Mouse (Mus musculus) ovary, postnatal 10 days (tissue): ENCODE measurements around the gene Foxj1.

Source experiments
- DNase-seq: peaks from one replicate; pipeline ENCODE4 v3.0.0; 2022; ENCODE audit warnings: low spot score

The Foxj1 gene

DNA sequence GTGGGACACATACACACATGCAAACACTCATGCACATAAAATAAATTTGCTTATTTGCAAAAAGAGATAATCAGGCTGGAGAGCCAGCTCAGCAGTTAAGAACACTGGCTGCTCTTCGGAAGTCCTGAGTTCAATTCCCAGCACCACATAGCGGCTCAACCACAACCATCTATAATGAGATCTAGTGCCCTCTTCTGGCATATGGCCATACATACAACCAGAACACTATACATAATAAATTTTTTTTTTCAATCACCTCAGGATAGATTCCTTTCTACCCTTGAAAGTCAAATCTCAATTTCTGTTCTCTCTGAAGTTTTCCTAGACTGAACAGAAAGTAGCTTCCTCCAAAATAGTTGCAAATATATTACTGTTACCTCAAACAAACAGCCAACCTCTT lies 29.8 kb downstream of the Foxj1 start:
- DNase-seq: no peak

DNA sequence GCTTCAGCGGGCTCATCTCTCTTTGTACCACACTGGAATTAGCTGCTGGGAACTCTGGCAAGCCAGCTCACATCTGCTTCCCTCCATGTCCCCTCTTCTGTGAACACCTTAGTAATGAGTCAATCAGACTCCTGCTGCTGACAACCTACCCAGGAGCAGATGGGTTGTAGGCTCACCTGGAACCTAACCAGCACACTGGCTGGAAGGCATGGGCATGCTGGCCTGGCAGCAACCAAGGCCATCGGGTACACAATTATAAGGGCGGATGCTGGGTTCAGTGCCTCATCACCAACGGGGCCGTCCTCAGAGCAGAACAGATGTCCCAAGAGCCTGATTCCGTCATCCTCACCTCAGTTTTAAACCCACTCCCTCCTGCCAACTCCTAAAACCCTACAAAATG lies 36.6 kb downstream of the Foxj1 start:
- DNase-seq: no peak

GRCm38 (mm10) chr11:116298221-116298620 lies 37.0 kb downstream of the Foxj1 start:
- DNase-seq: no peak

GRCm38 (mm10) chr11:116297017-116297416 lies 38.2 kb downstream of the Foxj1 start:
- no peak for DNase-seq

GRCm38 (mm10) chr11:116296191-116296734 lies 38.9 kb downstream of the Foxj1 start:
- DNase-seq: no peak

DNA sequence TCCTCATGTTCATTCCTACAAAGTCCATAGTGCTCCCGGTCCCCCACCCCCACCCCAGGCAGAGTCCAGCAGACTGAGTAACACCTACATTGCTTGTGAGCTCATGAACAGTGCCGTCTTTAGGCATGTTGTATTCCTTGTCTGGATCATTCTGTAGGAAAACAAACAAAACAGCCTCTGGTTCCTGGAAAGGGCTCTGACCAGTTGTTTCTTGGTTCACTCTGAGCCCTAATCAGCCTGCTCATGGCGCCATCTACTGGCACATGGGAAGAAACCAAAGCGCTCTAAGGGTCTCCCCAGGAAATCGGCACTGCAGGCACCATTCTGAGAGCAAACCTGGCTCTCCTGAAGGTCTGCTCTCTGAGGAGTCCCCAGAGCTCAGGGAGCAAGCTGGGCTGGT lies 40.9 kb downstream of the Foxj1 start:
- DNase-seq: no peak

- DNase-seq: no peak
These were observed 41.6 kb downstream of the Foxj1 start for GRCm38 (mm10) chr11:116293538-116294137.

DNA sequence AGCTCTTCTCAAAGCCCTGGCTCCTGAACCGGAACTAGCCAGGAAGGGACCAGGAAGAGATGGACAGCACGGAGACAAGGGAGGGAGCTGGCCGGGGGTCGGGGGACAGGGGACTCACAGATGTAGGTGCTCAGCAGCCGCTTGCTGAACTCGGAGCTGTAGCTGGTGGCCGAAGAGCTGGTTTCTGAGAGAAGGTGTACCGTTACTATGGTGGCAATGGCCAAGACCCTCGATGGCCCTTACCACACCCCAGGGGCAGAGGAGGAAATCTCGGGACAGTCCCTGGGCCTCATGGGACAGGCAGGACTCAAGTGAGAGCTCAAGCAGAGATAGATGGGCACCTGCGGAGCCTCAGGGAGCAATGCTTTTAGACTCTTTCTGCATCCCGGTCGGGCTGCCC lies 42.8 kb downstream of the Foxj1 start:
- no peak for DNase-seq

DNA sequence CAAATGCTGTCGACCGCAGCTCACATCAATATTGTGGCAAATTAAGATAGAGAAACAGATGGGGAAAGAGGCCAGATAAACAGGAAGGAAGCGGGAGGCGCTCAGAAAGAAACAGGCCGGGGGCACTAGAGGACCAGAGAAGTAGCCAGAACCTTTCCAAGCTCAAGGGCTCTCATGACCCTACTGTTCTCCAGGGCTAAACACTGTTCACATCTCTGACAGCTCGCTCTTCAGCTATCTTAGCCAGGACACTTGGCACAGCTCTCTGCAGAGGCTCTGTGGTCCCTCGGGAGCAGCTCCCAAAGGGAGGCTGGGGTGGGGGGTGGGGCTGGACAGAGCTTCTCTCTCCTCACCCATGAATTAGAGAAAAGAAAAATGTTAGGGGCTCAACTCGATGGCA lies 44.6 kb downstream of the Foxj1 start:
- DNase-seq: no peak

GRCm38 (mm10) chr11:116287351-116287750 lies 47.8 kb downstream of the Foxj1 start:
- no peak for DNase-seq

GRCm38 (mm10) chr11:116285770-116286191 lies 49.4 kb downstream of the Foxj1 start:
- no peak for DNase-seq

GRCm38 (mm10) chr11:116283982-116284381 lies 51.2 kb downstream of the Foxj1 start:
- DNase-seq: no peak

- no peak for DNase-seq
These were observed 52.2 kb downstream of the Foxj1 start for GRCm38 (mm10) chr11:116282912-116283521.

DNA sequence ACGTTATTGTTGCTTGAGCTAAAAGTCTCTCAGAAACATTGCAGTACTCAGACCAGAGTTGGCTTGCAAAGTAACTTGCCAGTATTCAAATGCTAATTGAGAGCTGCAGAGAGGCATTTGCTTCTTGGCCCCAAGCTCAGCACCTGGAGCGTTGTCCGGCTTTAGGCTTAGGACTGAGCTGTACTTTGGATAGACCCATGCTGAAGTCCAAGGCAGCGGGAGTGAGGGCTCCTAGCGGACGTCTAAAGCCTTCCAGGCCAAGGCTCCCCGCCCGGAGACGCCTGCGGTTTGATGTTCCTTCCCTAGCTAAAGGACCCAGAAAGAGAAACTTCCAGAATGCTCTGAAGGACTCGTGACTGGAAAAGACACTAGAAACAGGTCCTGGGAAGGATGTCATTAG lies 53.1 kb downstream of the Foxj1 start:
- no peak for DNase-seq

DNA sequence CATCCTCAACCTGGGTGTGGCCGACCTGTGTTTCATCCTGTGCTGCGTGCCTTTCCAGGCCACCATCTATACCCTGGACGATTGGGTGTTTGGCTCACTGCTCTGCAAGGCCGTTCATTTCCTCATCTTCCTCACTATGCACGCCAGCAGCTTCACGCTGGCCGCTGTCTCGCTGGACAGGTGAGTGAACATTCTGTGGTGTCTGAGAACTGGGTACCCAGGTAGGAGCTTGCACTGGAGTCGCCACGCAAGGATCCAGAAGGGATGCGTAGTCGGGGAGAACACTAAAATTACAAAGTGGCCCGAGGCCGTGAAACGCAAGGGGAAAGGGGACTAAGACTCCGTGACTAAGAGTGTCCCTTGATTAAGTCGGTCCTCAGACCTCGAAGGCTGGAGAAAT lies 53.5 kb downstream of the Foxj1 start:
- DNase-seq: no peak

DNA sequence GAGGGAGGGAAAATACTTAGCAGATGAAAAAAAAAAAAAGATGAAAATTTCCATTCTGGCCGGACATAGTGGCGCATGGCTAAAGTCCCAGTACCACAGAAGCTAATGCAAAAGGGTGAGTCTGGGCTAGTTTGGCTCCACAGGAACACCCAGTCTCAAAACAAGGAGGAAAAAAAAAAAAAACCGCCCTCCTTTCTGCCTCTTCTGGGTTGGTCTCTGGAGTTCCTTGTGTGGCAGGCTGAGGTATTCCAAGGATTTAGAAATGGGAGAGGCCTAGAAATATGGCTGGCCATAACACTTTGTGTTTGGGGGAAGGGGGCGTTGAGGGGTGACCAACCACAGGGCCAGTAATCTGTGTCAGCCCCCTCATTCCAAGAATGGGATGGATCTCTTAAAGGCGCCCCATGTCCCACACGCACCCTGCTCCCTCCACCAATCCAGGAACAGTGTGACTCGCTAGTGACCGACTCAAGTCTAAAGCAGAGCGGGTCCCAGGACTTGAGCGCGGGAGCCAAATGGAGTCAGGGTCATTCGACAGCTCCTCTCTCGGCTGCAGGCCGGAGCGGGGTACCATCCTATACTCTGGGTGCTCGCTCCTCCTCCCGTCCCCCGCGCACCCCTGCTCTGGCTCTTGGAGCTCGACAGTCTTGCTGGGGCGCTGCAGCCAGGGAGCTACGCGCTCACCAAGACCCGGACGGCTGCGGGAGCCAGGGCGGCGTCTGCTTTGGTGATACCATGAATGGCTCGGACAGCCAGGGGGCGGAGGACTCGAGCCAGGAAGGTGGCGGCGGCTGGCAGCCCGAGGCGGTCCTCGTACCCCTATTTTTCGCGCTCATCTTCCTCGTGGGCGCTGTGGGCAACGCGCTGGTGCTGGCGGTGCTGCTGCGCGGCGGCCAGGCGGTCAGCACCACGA lies 54.2 kb downstream of the Foxj1 start, which contains the start of gene Galr2:
Galr2 (plus strand) TSS at position 189 of the 913 bp plus-strand sequence.
- no peak for DNase-seq
